Mouse (Mus musculus): ENCODE measurements around the gene Angptl7. TPM values are rescaled to one million over a fixed set of nuclear protein-coding genes. Genes with fewer than 3 reads are reported as not detected.

Gene Angptl7
- polyA plus RNA-seq (2016; fragmentation: Nextera tagmentation; extraction: Ambion mirVana) = 0.27 and 0.51 TPM in 2 replicates

DNA sequence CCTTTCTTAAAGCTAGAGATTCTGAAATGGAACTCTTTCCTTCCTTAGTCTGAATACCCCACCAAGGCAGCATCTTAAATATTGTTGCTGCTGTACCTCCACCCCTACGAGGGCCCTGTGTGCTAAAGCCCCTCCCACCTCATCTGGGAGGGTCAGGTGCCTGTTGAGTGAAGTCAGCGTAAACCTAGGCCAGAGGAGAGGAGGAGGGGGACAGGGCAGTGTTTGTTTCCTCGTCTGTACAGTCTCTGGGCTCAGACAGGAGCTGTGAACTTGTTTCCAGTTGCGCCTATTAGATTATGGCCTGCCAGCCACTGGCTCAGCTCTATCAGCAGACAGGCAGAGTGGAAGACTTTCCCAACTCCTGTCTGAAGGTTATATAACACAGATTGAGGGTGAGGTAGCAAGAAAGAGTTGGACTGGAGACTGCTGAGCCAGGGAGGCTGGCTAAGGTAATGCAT, at the start of gene Angptl7:
TSS of gene Angptl7 (minus strand) at position 51 of the 458 bp plus-strand sequence.
- H3K27ac ChIP-seq (replicated peaks) = no peak within 1 kb of the TSS
- no peak within 1 kb of the TSS for H3K4me3 ChIP-seq
- ATAC-seq (ENCODE audit: low FRiP score, low read depth) = no peak
- H3K9ac ChIP-seq (replicated peaks) = no peak within 1 kb of the TSS
- 78% methylated on average over 4 of the region's 4 CpGs for WGBS
- H3K4me2 ChIP-seq (replicated peaks) = no peak within 1 kb of the TSS
- peaks cover 82% of the 10 kb centered on the region for H3K36me3 ChIP-seq
- H3K4me1 ChIP-seq = no peaks in the 10 kb centered on the region
- H3K9me3 ChIP-seq = no peaks in the 10 kb centered on the region
- H3K27me3 ChIP-seq = no peaks in the 10 kb centered on the region

DNA sequence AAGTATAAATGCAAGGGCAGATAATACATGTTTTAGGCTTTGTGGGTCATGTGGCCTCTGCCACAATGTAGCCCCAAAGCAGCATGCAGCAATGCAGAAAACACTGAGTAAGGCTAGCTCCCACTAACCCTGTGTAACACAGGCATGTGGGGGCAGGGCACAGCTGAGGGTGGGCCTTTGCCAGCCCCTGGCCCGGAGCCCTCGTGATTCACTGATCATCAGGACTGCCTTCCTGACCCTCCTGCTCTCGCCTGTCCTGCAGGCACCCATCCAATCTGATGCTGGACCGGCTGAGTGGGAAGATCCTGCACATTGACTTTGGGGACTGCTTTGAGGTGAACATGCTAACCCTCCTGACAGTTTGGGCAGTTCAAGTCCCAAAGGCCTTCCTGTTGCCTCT, 48.8 kb upstream of the Angptl7 start:
- no peaks in the 10 kb centered on the region for H3K9me3 ChIP-seq
- ATAC-seq (ENCODE audit: low FRiP score, low read depth) = no peak
- H3K4me1 ChIP-seq = no peaks in the 10 kb centered on the region
- H3K9ac ChIP-seq (replicated peaks) = no peak overlapping the region
- H3K4me3 ChIP-seq = no peak overlapping the region
- WGBS = 93% methylated on average over 4 of the region's 4 CpGs
- no peaks in the 10 kb centered on the region for H3K27me3 ChIP-seq
- H3K36me3 ChIP-seq = peaks cover 93% of the 10 kb centered on the region
- no peak overlapping the region for H3K27ac ChIP-seq (replicated peaks)
- H3K4me2 ChIP-seq (replicated peaks) = no peak overlapping the region

DNA sequence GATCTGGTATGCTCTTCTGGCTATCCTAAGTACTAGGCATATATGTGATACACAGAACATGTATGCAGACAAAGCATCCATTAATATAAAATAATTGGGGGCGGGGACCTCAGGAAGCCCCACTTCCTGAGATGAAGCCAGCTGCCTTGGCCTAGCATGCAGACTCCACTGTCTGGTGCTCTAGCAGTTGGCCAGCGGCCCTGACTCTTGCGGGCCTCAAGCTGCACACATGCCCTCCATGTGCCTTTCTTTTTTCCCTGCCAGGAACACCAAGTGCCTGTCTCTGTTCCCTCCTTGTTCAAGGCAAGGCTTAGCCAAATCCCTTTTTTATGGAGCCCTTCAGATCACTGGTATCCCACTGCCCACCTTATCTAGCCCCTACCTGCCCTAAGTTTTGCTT, 35.6 kb upstream of the Angptl7 start:
- H3K27ac ChIP-seq (replicated peaks) = no peak overlapping the region
- H3K4me1 ChIP-seq = no peaks in the 10 kb centered on the region
- no peaks in the 10 kb centered on the region for H3K9me3 ChIP-seq
- no peaks in the 10 kb centered on the region for H3K27me3 ChIP-seq
- ATAC-seq (ENCODE audit: low FRiP score, low read depth) = no peak
- H3K36me3 ChIP-seq = peaks cover 96% of the 10 kb centered on the region
- H3K9ac ChIP-seq (replicated peaks) = no peak overlapping the region
- WGBS = 97% methylated on average over 3 of the region's 3 CpGs
- no peak overlapping the region for H3K4me3 ChIP-seq
- H3K4me2 ChIP-seq (replicated peaks) = no peak overlapping the region

GRCm38 (mm10) chr4:148533613-148534328, 33.5 kb upstream of the Angptl7 start:
- Histone ChIP-seq H3K4me3 (no peak overlapping the region), H3K4me2 (replicated peaks) (no peak overlapping the region), H3K9ac (replicated peaks) (no peak overlapping the region), H3K27me3 (no peaks in the 10 kb centered on the region), H3K36me3 (peaks cover 92% of the 10 kb centered on the region), H3K4me1 (no peaks in the 10 kb centered on the region), H3K9me3 (no peaks in the 10 kb centered on the region), H3K27ac (replicated peaks) (no peak overlapping the region)
- ATAC-seq (ENCODE audit: low FRiP score, low read depth) = no peak
- WGBS = 94% methylated on average over 12 of the region's 12 CpGs

GRCm38 (mm10) chr4:148532516-148532915, 32.3 kb upstream of the Angptl7 start:
- H3K9me3 ChIP-seq = no peaks in the 10 kb centered on the region
- no peak overlapping the region for H3K9ac ChIP-seq (replicated peaks)
- 89% methylated on average over 3 of the region's 3 CpGs for WGBS
- H3K4me2 ChIP-seq (replicated peaks) = no peak overlapping the region
- H3K4me1 ChIP-seq = no peaks in the 10 kb centered on the region
- ATAC-seq (ENCODE audit: low FRiP score, low read depth) = no peak
- H3K36me3 ChIP-seq = peaks cover 90% of the 10 kb centered on the region
- H3K27me3 ChIP-seq = no peaks in the 10 kb centered on the region
- no peak overlapping the region for H3K4me3 ChIP-seq
- no peak overlapping the region for H3K27ac ChIP-seq (replicated peaks)

DNA sequence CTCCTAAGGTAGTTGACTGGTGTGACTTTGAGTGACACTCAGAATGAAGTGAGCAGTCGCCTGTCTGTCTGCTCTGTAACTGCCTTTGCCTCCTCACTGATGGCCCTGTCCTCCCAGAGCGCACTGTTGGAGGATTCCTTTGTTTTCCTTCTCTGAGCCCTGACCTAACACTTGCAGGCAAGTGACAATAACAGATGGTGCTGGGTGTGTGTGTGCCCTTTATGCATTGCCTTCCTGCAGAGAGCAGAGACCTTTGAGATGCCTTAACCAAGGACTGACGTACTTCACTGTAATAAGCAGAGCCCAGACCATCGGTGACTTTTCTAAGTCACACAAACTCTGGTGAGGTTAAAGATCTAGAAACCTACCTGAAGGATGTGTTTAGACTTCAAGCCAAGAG, 31.1 kb upstream of the Angptl7 start:
- Histone ChIP-seq H3K27ac (replicated peaks) (no peak overlapping the region), H3K27me3 (no peaks in the 10 kb centered on the region), H3K4me1 (no peaks in the 10 kb centered on the region), H3K36me3 (peaks cover 90% of the 10 kb centered on the region), H3K9ac (replicated peaks) (no peak overlapping the region), H3K4me2 (replicated peaks) (no peak overlapping the region), H3K4me3 (no peak overlapping the region), H3K9me3 (no peaks in the 10 kb centered on the region)
- no peak for ATAC-seq (ENCODE audit: low FRiP score, low read depth)
- 77% methylated on average over 4 of the region's 4 CpGs for WGBS

GRCm38 (mm10) chr4:148530778-148531177, 30.5 kb upstream of the Angptl7 start:
- H3K4me2 ChIP-seq (replicated peaks) = no peak overlapping the region
- no peak overlapping the region for H3K9ac ChIP-seq (replicated peaks)
- ATAC-seq (ENCODE audit: low FRiP score, low read depth) = no peak
- H3K9me3 ChIP-seq = no peaks in the 10 kb centered on the region
- no peak overlapping the region for H3K4me3 ChIP-seq
- 94% methylated on average over 6 of the region's 6 CpGs for WGBS
- H3K4me1 ChIP-seq = no peaks in the 10 kb centered on the region
- peaks cover 90% of the 10 kb centered on the region for H3K36me3 ChIP-seq
- H3K27ac ChIP-seq (replicated peaks) = no peak overlapping the region
- H3K27me3 ChIP-seq = no peaks in the 10 kb centered on the region

GRCm38 (mm10) chr4:148530351-148530750, 30.1 kb upstream of the Angptl7 start:
- Histone ChIP-seq H3K9me3 (no peaks in the 10 kb centered on the region), H3K4me1 (no peaks in the 10 kb centered on the region), H3K4me3 (no peak overlapping the region), H3K9ac (replicated peaks) (no peak overlapping the region), H3K4me2 (replicated peaks) (no peak overlapping the region), H3K27me3 (no peaks in the 10 kb centered on the region), H3K36me3 (peaks cover 90% of the 10 kb centered on the region), H3K27ac (replicated peaks) (no peak overlapping the region)
- ATAC-seq (ENCODE audit: low FRiP score, low read depth) = no peak
- WGBS = 94% methylated on average over 5 of the region's 5 CpGs

DNA sequence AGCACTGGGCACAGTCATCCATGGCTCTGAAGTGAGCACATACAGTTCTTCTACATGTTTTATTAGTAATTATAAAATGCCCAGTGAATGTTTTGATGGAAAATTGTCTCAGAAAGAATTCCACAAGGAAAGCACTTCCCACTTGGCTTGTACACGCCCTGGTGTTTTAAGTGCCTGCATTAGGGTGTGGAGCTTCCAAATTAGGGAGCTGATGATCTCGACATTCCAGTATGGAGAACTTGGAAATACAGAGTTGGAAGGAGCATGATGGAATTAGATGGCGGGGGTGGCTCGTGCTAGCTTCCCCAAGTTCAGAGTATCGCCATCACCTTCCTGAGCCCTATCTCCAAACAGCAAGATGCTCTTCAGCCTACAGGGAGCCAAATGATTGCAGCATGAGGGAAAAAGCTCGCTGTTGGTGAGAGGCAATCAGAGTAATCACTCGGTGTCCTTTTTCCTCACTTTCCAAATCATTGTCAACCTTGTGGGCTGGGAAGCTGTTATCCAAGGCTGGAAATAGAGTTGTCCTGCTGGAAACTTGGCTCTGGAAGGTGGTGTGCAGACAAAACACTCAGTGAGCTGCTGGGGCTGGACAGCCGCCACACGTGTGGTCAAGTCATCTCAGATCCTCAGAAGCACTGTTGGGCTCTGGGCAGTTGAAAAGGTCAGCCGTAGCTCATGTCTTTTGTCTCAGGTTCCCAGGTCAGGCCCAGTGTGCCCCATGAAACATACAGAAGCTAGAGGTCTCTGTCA, 27.1 kb upstream of the Angptl7 start:
- Histone ChIP-seq H3K4me2 (replicated peaks) (no peak overlapping the region), H3K4me3 (no peak overlapping the region), H3K27me3 (no peaks in the 10 kb centered on the region), H3K36me3 (peaks cover 94% of the 10 kb centered on the region), H3K4me1 (no peaks in the 10 kb centered on the region), H3K9me3 (no peaks in the 10 kb centered on the region), H3K27ac (replicated peaks) (no peak overlapping the region), H3K9ac (replicated peaks) (no peak overlapping the region)
- 94% methylated on average over 10 of the region's 10 CpGs for WGBS
- no peak for ATAC-seq (ENCODE audit: low FRiP score, low read depth)

- no peak for ATAC-seq (ENCODE audit: low FRiP score, low read depth)
- H3K4me3 ChIP-seq = no peak overlapping the region
- H3K27ac ChIP-seq (replicated peaks) = no peak overlapping the region
- 89% methylated on average over 7 of the region's 7 CpGs for WGBS
- no peaks in the 10 kb centered on the region for H3K9me3 ChIP-seq
- peaks cover 85% of the 10 kb centered on the region for H3K36me3 ChIP-seq
- H3K4me2 ChIP-seq (replicated peaks) = no peak overlapping the region
- no peak overlapping the region for H3K9ac ChIP-seq (replicated peaks)
- H3K27me3 ChIP-seq = no peaks in the 10 kb centered on the region
- H3K4me1 ChIP-seq = peaks cover 3% of the 10 kb centered on the region
Measured at GRCm38 (mm10) chr4:148523538-148523937, 23.3 kb upstream of the Angptl7 start.

DNA sequence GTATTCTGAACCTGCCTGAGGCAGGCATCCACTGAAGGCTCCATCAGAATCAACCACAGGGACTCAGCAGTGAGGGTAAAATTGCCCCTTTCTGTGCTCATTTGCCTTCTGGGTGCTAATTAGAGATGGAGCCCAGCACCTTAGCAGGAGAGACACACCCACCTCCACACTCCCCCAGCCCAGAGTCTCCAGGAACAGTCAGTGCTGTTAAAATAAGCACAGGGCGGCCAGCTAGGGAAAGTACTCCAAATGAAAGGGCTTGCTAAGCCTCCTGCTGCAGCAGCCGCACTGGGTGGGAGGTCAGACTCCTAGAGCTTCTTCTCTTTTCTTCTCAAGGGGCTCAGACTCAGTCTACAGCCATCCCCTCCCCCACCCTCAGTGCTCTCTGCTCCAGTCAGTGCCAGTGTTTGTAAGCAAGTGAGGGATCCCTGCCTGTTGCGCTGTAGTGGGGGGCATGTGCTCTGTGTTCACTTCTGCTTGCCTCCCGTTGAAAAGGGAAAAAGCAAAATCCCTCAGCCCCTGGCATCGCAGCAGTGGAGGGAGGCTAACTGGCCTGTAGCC, 18.1 kb upstream of the Angptl7 start:
- H3K4me2 ChIP-seq (replicated peaks) = 0 out of 2 replicates have a peak overlapping the region, but pooled peaks have one; percentile 6
- ATAC-seq (ENCODE audit: low FRiP score, low read depth) = peak; percentile 77
- no peak overlapping the region for H3K4me3 ChIP-seq
- H3K9ac ChIP-seq (replicated peaks) = peak overlapping the region; percentile 29; the same call in 1 of the 2 replicates
- WGBS = 11% methylated on average over 5 of the region's 5 CpGs
- no peaks in the 10 kb centered on the region for H3K27me3 ChIP-seq
- H3K27ac ChIP-seq (replicated peaks) = peak overlapping the region; percentile 77
- H3K36me3 ChIP-seq = peaks cover 67% of the 10 kb centered on the region
- H3K4me1 ChIP-seq = peaks cover 13% of the 10 kb centered on the region
- no peaks in the 10 kb centered on the region for H3K9me3 ChIP-seq

- no peak for ATAC-seq (ENCODE audit: low FRiP score, low read depth)
- Histone ChIP-seq H3K9ac (replicated peaks) (no peak overlapping the region; the same call in 1 of the 2 replicates), H3K27ac (replicated peaks) (peak overlapping the region; percentile 77)
Measured at GRCm38 (mm10) chr4:148517809-148518208, 17.5 kb upstream of the Angptl7 start.

More at GRCm38 (mm10) chr4:148517809-148518208, 17.5 kb upstream of the Angptl7 start:
- Histone ChIP-seq H3K27me3 (no peaks in the 10 kb centered on the region), H3K36me3 (peaks cover 67% of the 10 kb centered on the region), H3K4me1 (peaks cover 13% of the 10 kb centered on the region), H3K4me2 (replicated peaks) (no peak overlapping the region), H3K9me3 (no peaks in the 10 kb centered on the region), H3K4me3 (no peak overlapping the region)
- WGBS = 34% methylated on average over 4 of the region's 4 CpGs

All from midbrain, embryonic 12.5 days (tissue).